Mouse (Mus musculus) bone marrow macrophage, adult 2 months (primary cell): ENCODE data around the gene Arid2. TPM values are rescaled to one million over a fixed set of nuclear protein-coding genes. Genes with fewer than 3 reads are reported as not detected.
A peak's percentile ranks its signal among the peaks of the same experiment; 100 is the strongest.
"Not testable (repeated sequence)": the region's sequence is repeated elsewhere in the genome, so short reads cannot be mapped to it uniquely, and the experiment has no call there.

Experiments used
- H3K27ac ChIP-seq: 2 replicates; pipeline ENCODE4 v1.5.1; 2012; ENCODE audit warnings: low read depth, low read length; ENCODE audit not compliant: insufficient read depth
- H3K4me1 ChIP-seq: 2 replicates; pipeline ENCODE4 v1.6.1; 2012; ENCODE audit warnings: low read length; ENCODE audit not compliant: control insufficient read depth, insufficient read depth
- H3K4me3 ChIP-seq: 2 replicates; pipeline ENCODE4 v1.5.1; 2012; ENCODE audit warnings: mild to moderate bottlenecking, low read length, moderate library complexity; ENCODE audit not compliant: insufficient read depth
- CTCF ChIP-seq: IDR thresholded peaks from 2 replicates; pipeline ENCODE4 v1.5.1; 2012; ENCODE audit warnings: low read depth, mild to moderate bottlenecking, low read length, moderate library complexity
- POLR2A ChIP-seq: IDR thresholded peaks from 2 replicates; pipeline ENCODE4 v1.6.1; 2012; ENCODE audit warnings: mild to moderate bottlenecking, low read depth, low read length, borderline replicate concordance
- polyA plus RNA-seq: library from polyadenylated mRNA; stranded (reverse); fragments of >200 nt; gene quantifications from 2 replicates; pipeline ENCODE4 v1.2.4, GENCODE M21; 2012; ENCODE audit not compliant: missing spikeins, insufficient read depth, insufficient read length

Gene Arid2
- polyA plus RNA-seq: 14.5 and 17.4 TPM in 2 replicates

- no peak for TF ChIP-seq POLR2A
- TF ChIP-seq CTCF: no peak
- Histone ChIP-seq H3K4me1 (peaks cover 9% of the 10 kb centered on the region), H3K4me3 (peak within 1 kb of the TSS; percentile 97), H3K27ac (peak within 1 kb of the TSS; percentile 97)
Measured at GRCm38 (mm10) chr15:96287369-96287975, at the start of gene Arid2. TSS of gene Arid2 (plus strand) at chr15:96287518.

GRCm38 (mm10) chr15:96238071-96238470, 49.2 kb upstream of the Arid2 start:
- Histone ChIP-seq H3K4me3 (no peak overlapping the region), H3K27ac (no peak overlapping the region), H3K4me1 (no peaks in the 10 kb centered on the region)
- TF ChIP-seq CTCF (no peak), POLR2A (no peak)

GRCm38 (mm10) chr15:96244171-96244570, 43.1 kb upstream of the Arid2 start:
- TF ChIP-seq CTCF (no peak), POLR2A (no peak)
- no peak overlapping the region for H3K4me3 ChIP-seq
- H3K4me1 ChIP-seq: no peaks in the 10 kb centered on the region
- H3K27ac ChIP-seq: no peak overlapping the region

- not testable (repeated sequence) for H3K4me1 ChIP-seq, H3K27ac ChIP-seq, H3K4me3 ChIP-seq
Measured at GRCm38 (mm10) chr15:96244715-96245114, 42.6 kb upstream of the Arid2 start.

- no peak overlapping the region for H3K4me3 ChIP-seq
- no peak overlapping the region for H3K27ac ChIP-seq
- TF ChIP-seq CTCF: no peak
- no peak for TF ChIP-seq POLR2A
- H3K4me1 ChIP-seq: no peaks in the 10 kb centered on the region
Measured at GRCm38 (mm10) chr15:96253827-96254226, 33.5 kb upstream of the Arid2 start.

- H3K4me3 ChIP-seq: no peak overlapping the region
- TF ChIP-seq POLR2A (no peak), CTCF (no peak)
- H3K4me1 ChIP-seq: no peaks in the 10 kb centered on the region
- H3K27ac ChIP-seq: no peak overlapping the region
Measured at GRCm38 (mm10) chr15:96254356-96254755, 33.0 kb upstream of the Arid2 start.

GRCm38 (mm10) chr15:96257781-96258180, 29.5 kb upstream of the Arid2 start:
- Histone ChIP-seq H3K27ac (no peak overlapping the region), H3K4me1 (no peaks in the 10 kb centered on the region), H3K4me3 (no peak overlapping the region)
- TF ChIP-seq POLR2A: no peak
- no peak for TF ChIP-seq CTCF

GRCm38 (mm10) chr15:96264614-96265013, 22.7 kb upstream of the Arid2 start:
- Histone ChIP-seq H3K4me3 (no peak overlapping the region), H3K4me1 (no peaks in the 10 kb centered on the region), H3K27ac (no peak overlapping the region)
- TF ChIP-seq CTCF (no peak), POLR2A (no peak)

- Histone ChIP-seq H3K27ac (no peak overlapping the region), H3K4me3 (no peak overlapping the region), H3K4me1 (no peaks in the 10 kb centered on the region)
- TF ChIP-seq POLR2A (no peak), CTCF (no peak)
Measured at GRCm38 (mm10) chr15:96267933-96268332, 19.4 kb upstream of the Arid2 start.

- no peak overlapping the region for H3K4me3 ChIP-seq
- TF ChIP-seq POLR2A (no peak), CTCF (no peak)
Measured at GRCm38 (mm10) chr15:96268610-96269009, 18.7 kb upstream of the Arid2 start.

GRCm38 (mm10) chr15:96269402-96269801, 17.9 kb upstream of the Arid2 start:
- TF ChIP-seq CTCF: no peak
- TF ChIP-seq POLR2A: no peak
- H3K4me1 ChIP-seq: no peaks in the 10 kb centered on the region
- no peak overlapping the region for H3K4me3 ChIP-seq
- H3K27ac ChIP-seq: no peak overlapping the region

More at GRCm38 (mm10) chr15:96268610-96269009, 18.7 kb upstream of the Arid2 start:
- Histone ChIP-seq H3K27ac (no peak overlapping the region), H3K4me1 (no peaks in the 10 kb centered on the region)
